Mouse (Mus musculus) heart, embryonic 16.5 days (tissue): ENCODE results near the gene Slc52a3. TPM values are rescaled to one million over a fixed set of nuclear protein-coding genes. Genes with fewer than 3 reads are reported as not detected.

Source experiments
- ATAC-seq: fragments of 200-750 bp; cut with Nextera tagmentation; replicated peaks from 2 replicates; pipeline ENCODE4 v1.8.0; 2017; ENCODE audit warnings: moderate number of reproducible peaks; ENCODE audit not compliant: insufficient read depth, low FRiP score; ENCODE audit errors: extremely low read depth
- H3K27ac ChIP-seq: fragments of 300-500 bp; sonication (generic); 2 replicates; pipeline ENCODE4 v1.5.1; 2014; ENCODE audit warnings: mild to moderate bottlenecking, low read length, control low read depth, moderate library complexity
- H3K27me3 ChIP-seq: fragments of 300-500 bp; sonication (generic); 2 replicates; pipeline ENCODE4 v1.6.1; 2014; ENCODE audit warnings: low read length, mixed read lengths; ENCODE audit not compliant: control insufficient read depth, insufficient read depth
- H3K36me3 ChIP-seq: fragments of 300-500 bp; sonication (generic); 2 replicates; pipeline ENCODE4 v1.6.1; 2014; ENCODE audit not compliant: control insufficient read depth, insufficient read depth
- H3K4me1 ChIP-seq: fragments of 300-500 bp; sonication (generic); 2 replicates; pipeline ENCODE4 v1.6.1; 2014; ENCODE audit warnings: low read length, mixed read lengths; ENCODE audit not compliant: control insufficient read depth, insufficient read depth
- H3K4me2 ChIP-seq: fragments of 300-500 bp; sonication (generic); 2 replicates; pipeline ENCODE4 v1.6.1; 2014; ENCODE audit warnings: low read depth, mild to moderate bottlenecking, control low read depth, low read length
- H3K4me3 ChIP-seq: fragments of 300-500 bp; sonication (generic); 2 replicates; pipeline ENCODE4 v1.5.1; 2014; ENCODE audit warnings: mild to moderate bottlenecking, control low read depth, low read length
- H3K9ac ChIP-seq: fragments of 300-500 bp; sonication (generic); 2 replicates; pipeline ENCODE4 v1.6.1; 2014; ENCODE audit warnings: low read length, control low read depth
- H3K9me3 ChIP-seq: fragments of 300-500 bp; sonication (generic); replicated peaks from 2 replicates; pipeline ENCODE4 v1.6.1; 2016; ENCODE audit warnings: low read length; ENCODE audit not compliant: control insufficient read depth
- WGBS: fragments of 180-500 bp; shearing (Covaris S2); extraction: QIAGEN DNeasy Blood & Tissue Kit; methylation state at CpG from one replicate; pipeline ENCODE4 v1.1.7; 2014; 5-methylcytosine and 5-hydroxymethylcytosine counted together
- polyA plus RNA-seq: library from polyadenylated mRNA; unstranded; fragments of >200 nt; fragmentation: Nextera tagmentation; extraction: Ambion mirVana; gene quantifications from 2 replicates; pipeline ENCODE4 v1.2.1, GENCODE M21; 2015

Gene Slc52a3
- polyA plus RNA-seq, 1 experiment from 2014 or later = 1.1 TPM

DNA sequence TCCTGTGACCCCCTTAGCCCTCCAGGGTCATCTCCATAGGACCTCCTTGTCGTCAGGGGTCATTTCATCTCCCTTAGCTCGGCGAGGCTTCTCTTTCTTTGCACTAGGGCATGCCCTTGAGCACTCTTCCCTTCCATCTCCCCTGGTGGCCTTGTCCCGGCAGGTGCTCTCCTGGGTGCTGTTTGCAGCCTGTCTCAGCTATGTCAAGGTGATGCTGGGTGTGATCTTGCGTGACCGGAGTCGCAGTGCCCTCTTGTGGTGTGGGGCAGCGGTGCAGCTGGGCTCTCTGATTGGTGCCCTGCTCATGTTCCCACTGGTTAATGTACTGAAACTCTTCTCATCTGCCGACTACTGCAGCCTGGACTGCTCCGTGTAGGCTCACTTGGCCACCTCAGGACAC lies 11.5 kb downstream of the Slc52a3 start:
- Histone ChIP-seq H3K9ac (no peak overlapping the region), H3K4me1 (no peaks in the 10 kb centered on the region), H3K4me2 (no peak overlapping the region), H3K36me3 (no peaks in the 10 kb centered on the region), H3K4me3 (no peak overlapping the region), H3K27me3 (no peaks in the 10 kb centered on the region), H3K9me3 (no peaks in the 10 kb centered on the region), H3K27ac (no peak overlapping the region)
- no peak for ATAC-seq
- 54% methylated on average over 10 of the region's 10 CpGs for WGBS

DNA sequence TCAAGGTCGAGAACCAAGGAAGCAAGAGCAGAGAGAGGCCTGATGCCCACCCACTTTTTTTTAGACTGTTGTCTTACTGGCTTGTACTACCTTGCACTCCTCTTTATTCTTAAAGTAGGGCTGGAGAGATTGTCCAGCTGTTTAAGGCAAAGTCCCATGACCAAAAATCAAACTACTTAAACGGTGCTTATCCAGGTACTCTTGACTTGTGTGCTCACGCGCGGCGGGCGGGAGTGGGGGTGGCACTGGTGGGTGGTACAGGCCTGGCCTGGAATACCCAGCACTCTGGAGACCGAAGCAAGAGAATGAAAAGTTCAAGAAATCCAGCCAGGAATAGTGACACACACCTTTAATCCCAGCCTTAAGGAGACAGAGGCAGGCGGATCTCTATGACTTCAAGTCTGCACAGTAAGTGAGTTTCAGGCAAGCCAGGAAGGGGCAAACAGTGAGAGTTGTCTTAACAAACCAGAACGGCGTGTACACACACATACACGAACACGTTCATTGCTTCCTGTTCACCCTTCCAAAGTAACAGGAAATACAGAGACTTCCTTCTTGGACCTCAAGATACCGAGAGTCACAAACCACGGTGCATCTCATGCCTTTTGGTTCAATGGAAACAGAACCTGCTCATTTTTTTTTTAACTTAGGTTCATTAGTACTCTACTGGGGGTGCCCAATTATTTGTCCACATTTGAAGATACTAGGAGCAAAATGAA lies 12.9 kb downstream of the Slc52a3 start:
- Histone ChIP-seq H3K27me3 (no peaks in the 10 kb centered on the region), H3K4me1 (no peaks in the 10 kb centered on the region), H3K27ac (no peak overlapping the region), H3K4me2 (no peak overlapping the region), H3K4me3 (no peak overlapping the region), H3K9me3 (no peaks in the 10 kb centered on the region), H3K9ac (no peak overlapping the region), H3K36me3 (no peaks in the 10 kb centered on the region)
- ATAC-seq = no peak
- WGBS = 69% methylated on average over 15 of the region's 15 CpGs

DNA sequence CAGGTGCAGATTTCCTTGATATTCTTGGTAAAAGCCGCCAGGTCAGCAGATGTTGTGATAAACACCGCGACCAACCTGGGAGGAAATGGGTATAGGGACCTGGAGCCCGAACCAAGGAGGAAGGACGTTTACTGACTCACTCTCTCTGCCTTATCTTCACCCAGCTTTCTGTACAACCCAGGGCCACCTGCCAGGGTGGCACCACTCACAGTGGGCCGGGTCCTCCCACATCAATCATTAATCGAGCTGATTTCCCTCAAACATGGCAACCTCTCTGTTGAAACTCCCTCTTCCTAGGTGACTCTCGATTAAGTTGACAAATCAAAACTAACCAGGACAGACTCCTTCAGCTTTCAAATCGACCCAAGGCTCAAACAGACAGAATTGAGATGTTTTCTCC lies 13.9 kb downstream of the Slc52a3 start:
- no peak overlapping the region for H3K27ac ChIP-seq
- no peak overlapping the region for H3K4me2 ChIP-seq
- no peak overlapping the region for H3K9ac ChIP-seq
- H3K9me3 ChIP-seq = no peaks in the 10 kb centered on the region
- no peak for ATAC-seq
- WGBS = 69% methylated on average over 9 of the region's 9 CpGs
- no peaks in the 10 kb centered on the region for H3K27me3 ChIP-seq
- H3K4me1 ChIP-seq = no peaks in the 10 kb centered on the region
- H3K36me3 ChIP-seq = no peaks in the 10 kb centered on the region
- H3K4me3 ChIP-seq = no peak overlapping the region

DNA sequence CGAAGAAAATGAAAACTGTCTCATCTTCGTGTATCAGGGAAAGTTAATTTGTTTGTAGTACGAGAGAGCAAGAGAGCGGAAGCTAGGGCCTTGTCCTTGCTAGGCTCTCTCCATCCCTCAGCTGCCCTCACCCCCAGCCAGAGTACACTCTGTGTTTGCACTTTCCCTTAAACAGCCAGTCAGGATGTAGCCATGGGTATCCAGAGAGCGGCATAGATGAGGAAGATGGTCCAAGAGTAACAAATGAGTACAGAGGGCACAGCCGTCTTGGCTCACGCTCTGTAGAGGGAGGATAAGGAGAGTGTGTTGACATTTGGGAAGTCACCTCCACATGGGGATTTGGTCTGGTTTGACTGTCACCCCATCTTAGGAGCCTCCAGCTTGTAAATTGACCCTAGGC lies 14.3 kb downstream of the Slc52a3 start:
- H3K27ac ChIP-seq = no peak overlapping the region
- H3K36me3 ChIP-seq = no peaks in the 10 kb centered on the region
- H3K9me3 ChIP-seq = no peaks in the 10 kb centered on the region
- WGBS = 82% methylated on average over 7 of the region's 7 CpGs
- no peaks in the 10 kb centered on the region for H3K4me1 ChIP-seq
- no peak for ATAC-seq
- H3K4me2 ChIP-seq = no peak overlapping the region
- H3K27me3 ChIP-seq = no peaks in the 10 kb centered on the region
- no peak overlapping the region for H3K9ac ChIP-seq
- H3K4me3 ChIP-seq = no peak overlapping the region

DNA sequence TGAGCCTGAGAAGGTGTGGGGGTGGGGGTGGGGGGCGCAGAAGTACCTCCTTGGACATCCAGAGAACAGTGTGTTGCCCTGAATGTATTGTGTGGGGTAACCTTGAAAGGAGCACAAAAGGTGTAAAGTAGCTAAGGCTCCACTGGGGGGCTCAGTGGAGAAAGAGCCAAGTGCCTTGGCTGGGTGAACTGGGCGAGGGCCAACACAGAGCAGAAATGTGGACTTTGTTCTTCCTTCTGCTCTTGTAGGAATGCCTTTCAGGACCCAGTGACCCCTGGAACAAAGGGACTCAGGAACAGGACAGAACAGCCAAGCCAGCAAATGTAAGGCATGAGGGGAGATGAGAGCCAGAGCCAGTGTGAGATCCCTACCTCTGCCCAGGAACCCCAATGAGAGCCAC lies 15.4 kb downstream of the Slc52a3 start:
- Histone ChIP-seq H3K9me3 (no peaks in the 10 kb centered on the region), H3K4me3 (no peak overlapping the region), H3K9ac (no peak overlapping the region), H3K36me3 (no peaks in the 10 kb centered on the region), H3K4me2 (no peak overlapping the region), H3K4me1 (no peaks in the 10 kb centered on the region), H3K27me3 (no peaks in the 10 kb centered on the region), H3K27ac (peak overlapping the region; percentile 33; the same call in 1 of the 2 replicates)
- WGBS = 37% methylated on average over 2 of the region's 2 CpGs
- peak; percentile 15; the same call in 1 of the 2 replicates for ATAC-seq

DNA sequence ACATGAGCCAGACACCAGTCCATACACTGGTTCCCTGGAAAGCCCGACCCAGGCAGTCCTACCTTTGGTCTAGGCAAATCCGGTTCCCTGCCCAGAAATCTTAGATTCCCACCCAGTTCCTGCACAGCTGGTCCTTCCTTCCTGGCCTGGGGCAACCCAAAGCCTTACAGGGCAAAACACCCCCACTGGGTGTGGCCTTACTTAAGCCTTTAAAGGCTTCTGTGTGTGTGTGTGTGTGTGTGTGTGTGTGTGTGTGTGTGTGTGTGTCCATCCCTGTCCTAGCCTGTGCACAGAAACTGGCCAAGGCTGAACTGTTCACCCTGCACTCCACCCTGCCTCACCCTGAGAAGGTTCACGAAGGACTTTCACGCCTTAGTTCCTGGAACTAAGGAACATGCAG lies 15.9 kb downstream of the Slc52a3 start:
- no peak for ATAC-seq
- H3K4me1 ChIP-seq = no peaks in the 10 kb centered on the region
- WGBS = 72% methylated on average over 4 of the region's 4 CpGs

DNA sequence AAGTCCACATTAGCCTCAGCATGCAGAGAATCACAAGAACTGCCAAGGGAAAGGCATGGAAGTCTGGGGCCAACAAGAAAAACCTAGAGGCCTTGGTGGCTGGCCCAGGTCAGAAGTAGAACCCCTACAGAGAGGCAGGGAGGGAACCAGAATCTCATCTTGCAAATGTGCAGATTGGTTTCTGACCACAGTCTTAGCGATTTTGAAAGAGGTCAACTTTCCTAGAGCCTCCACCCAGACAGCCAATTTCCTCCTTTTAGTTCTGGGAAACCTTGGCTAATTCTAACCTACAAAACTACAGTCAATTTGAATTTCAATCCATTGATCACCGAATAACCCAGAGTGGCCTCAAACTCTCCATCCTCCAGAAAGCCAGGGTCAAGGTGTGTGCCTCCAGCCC lies 16.4 kb downstream of the Slc52a3 start:
- no peak for ATAC-seq
- 57% methylated on average over 2 of the region's 2 CpGs for WGBS
- H3K36me3 ChIP-seq = no peaks in the 10 kb centered on the region
- H3K4me2 ChIP-seq = no peak overlapping the region
- H3K9me3 ChIP-seq = no peaks in the 10 kb centered on the region
- no peak overlapping the region for H3K4me3 ChIP-seq
- no peak overlapping the region for H3K27ac ChIP-seq
- H3K27me3 ChIP-seq = no peaks in the 10 kb centered on the region
- H3K4me1 ChIP-seq = no peaks in the 10 kb centered on the region
- H3K9ac ChIP-seq = no peak overlapping the region

More for the DNA sequence above, 15.9 kb downstream of the Slc52a3 start:
- Histone ChIP-seq H3K9ac (no peak overlapping the region), H3K4me3 (no peak overlapping the region), H3K27ac (peak overlapping the region; percentile 33; the same call in 1 of the 2 replicates), H3K9me3 (no peaks in the 10 kb centered on the region), H3K27me3 (no peaks in the 10 kb centered on the region), H3K4me2 (no peak overlapping the region), H3K36me3 (no peaks in the 10 kb centered on the region)

DNA sequence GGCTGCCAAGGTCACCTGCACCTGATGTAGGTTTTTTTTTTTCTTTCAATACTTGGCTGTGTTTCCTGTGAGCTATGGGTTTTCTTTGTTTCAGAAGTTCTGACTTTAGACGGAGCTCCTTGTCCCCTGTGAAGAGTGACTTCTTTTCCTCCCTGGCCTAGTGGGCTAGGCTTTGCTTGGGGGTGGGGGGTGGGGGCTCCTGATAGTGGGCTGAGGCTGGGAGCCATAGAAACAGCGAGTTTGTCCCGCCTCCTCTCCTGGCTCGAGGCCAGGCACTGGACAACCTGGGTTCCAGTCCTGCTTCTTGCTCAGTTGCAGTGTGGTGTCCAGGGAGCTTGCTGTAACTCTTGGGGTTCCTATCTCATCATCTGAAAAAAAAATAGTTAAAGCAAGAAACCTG lies 19.7 kb downstream of the Slc52a3 start:
- Histone ChIP-seq H3K4me2 (no peak overlapping the region), H3K4me3 (no peak overlapping the region), H3K27ac (no peak overlapping the region), H3K27me3 (no peaks in the 10 kb centered on the region), H3K4me1 (no peaks in the 10 kb centered on the region), H3K9me3 (no peaks in the 10 kb centered on the region), H3K9ac (no peak overlapping the region), H3K36me3 (no peaks in the 10 kb centered on the region)
- WGBS = 47% methylated on average over 4 of the region's 4 CpGs
- ATAC-seq = no peak

DNA sequence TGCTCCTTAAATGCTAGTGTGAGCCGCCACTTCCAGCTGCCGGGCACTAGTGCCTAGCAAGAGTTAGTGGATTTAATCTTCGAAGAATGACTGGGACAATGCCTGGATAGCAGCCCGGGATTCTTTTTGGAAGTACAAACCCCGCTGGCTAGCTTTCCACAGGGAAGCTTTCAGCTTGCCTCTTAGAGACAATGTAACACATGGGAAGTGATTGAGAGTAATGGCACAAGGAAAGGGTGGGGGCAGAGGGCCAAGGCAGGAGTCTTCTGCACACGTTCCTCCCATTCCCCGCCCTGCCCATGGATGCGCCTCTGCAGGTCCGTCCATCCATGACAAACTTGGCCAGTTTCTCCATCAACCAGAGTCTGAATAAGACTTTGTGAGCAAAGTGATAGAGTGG lies 20.4 kb downstream of the Slc52a3 start:
- H3K9me3 ChIP-seq = no peaks in the 10 kb centered on the region
- H3K27me3 ChIP-seq = no peaks in the 10 kb centered on the region
- no peak overlapping the region for H3K9ac ChIP-seq
- H3K4me3 ChIP-seq = no peak overlapping the region
- 73% methylated on average over 9 of the region's 9 CpGs for WGBS
- no peak for ATAC-seq
- no peaks in the 10 kb centered on the region for H3K4me1 ChIP-seq
- no peaks in the 10 kb centered on the region for H3K36me3 ChIP-seq
- H3K4me2 ChIP-seq = no peak overlapping the region
- H3K27ac ChIP-seq = no peak overlapping the region
